Mouse (Mus musculus) limb, embryonic 14.5 days (tissue): ENCODE data around the gene 2410004P03Rik. TPM values are rescaled to one million over a fixed set of nuclear protein-coding genes. Genes with fewer than 3 reads are reported as not detected.

Source experiments
- ATAC-seq: fragments of 200-750 bp; cut with Nextera tagmentation; 2 replicates; pipeline ENCODE4 v1.8.0; 2017; ENCODE audit warnings: low read depth, moderate number of reproducible peaks, moderate TSS enrichment; ENCODE audit not compliant: low FRiP score
- DNase-seq: peaks from one replicate; pipeline ENCODE4 v3.0.0-alpha.2; 2015; ENCODE audit warnings: low spot score
- H3K27ac ChIP-seq: fragments of 300-500 bp; sonication (generic); replicated peaks from 2 replicates; pipeline ENCODE4 v1.5.1; 2014; ENCODE audit warnings: low read depth, mild to moderate bottlenecking, low read length, moderate library complexity, mixed read lengths
- H3K27me3 ChIP-seq: fragments of 300-500 bp; sonication (generic); 2 replicates; pipeline ENCODE4 v1.6.1; 2014; ENCODE audit warnings: low read length, mixed read lengths; ENCODE audit not compliant: control insufficient read depth, insufficient read depth
- H3K36me3 ChIP-seq: fragments of 300-500 bp; sonication (generic); 2 replicates; pipeline ENCODE4 v1.6.1; 2014; ENCODE audit warnings: mild to moderate bottlenecking, low read length, moderate library complexity, mixed read lengths; ENCODE audit not compliant: control insufficient read depth, insufficient read depth
- H3K4me1 ChIP-seq: fragments of 300-500 bp; sonication (generic); 2 replicates; pipeline ENCODE4 v1.6.1; 2014; ENCODE audit warnings: antibody characterized with exemption, low read length, mixed read lengths; ENCODE audit not compliant: control insufficient read depth, insufficient read depth
- H3K4me2 ChIP-seq: fragments of 300-500 bp; sonication (generic); replicated peaks from 2 replicates; pipeline ENCODE4 v1.6.1; 2014; ENCODE audit warnings: low read depth, mild to moderate bottlenecking, low read length, moderate library complexity; ENCODE audit not compliant: severe bottlenecking
- H3K4me3 ChIP-seq: fragments of 300-500 bp; sonication (generic); replicated peaks from 2 replicates; pipeline ENCODE4 v1.5.1; 2014; ENCODE audit warnings: low read length
- H3K9ac ChIP-seq: fragments of 300-500 bp; sonication (generic); 2 replicates; pipeline ENCODE4 v1.6.1; 2014; ENCODE audit warnings: mild to moderate bottlenecking, low read depth, low read length, moderate library complexity; ENCODE audit not compliant: severe bottlenecking
- H3K9me3 ChIP-seq: fragments of 300-500 bp; sonication (generic); 2 replicates; pipeline ENCODE4 v1.6.1; 2016; ENCODE audit warnings: low read length; ENCODE audit not compliant: control insufficient read depth
- POLR2A ChIP-seq: fragments of 200-500 bp; IDR thresholded peaks from 2 replicates; pipeline ENCODE4 v1.8.0; 2012; ENCODE audit warnings: inconsistent platforms, mild to moderate bottlenecking, moderate library complexity, borderline replicate concordance; ENCODE audit not compliant: insufficient read depth, insufficient read length; ENCODE audit errors: extremely low read depth
- WGBS: fragments of 180-500 bp; shearing (Covaris S2); extraction: QIAGEN DNeasy Blood & Tissue Kit; methylation state at CpG from one replicate; pipeline ENCODE4 v1.1.7; 2014; 5-methylcytosine and 5-hydroxymethylcytosine counted together
- polyA plus RNA-seq, 2 experiments: library from polyadenylated mRNA; depleted of rRNA in 1 of 2; stranded (reverse) in 1 of 2; unstranded in 1 of 2; fragments of >200 nt; fragmentation: Nextera tagmentation in 1 of 2; extraction: Ambion mirVana in 1 of 2; gene quantifications; 2 replicates each; pipeline versions ENCODE4 v1.2.1 to v1.2.3; 2012 to 2014

The 2410004P03Rik gene
- polyA plus RNA-seq, 2 experiments: 0.21 to 0.50 TPM

DNA sequence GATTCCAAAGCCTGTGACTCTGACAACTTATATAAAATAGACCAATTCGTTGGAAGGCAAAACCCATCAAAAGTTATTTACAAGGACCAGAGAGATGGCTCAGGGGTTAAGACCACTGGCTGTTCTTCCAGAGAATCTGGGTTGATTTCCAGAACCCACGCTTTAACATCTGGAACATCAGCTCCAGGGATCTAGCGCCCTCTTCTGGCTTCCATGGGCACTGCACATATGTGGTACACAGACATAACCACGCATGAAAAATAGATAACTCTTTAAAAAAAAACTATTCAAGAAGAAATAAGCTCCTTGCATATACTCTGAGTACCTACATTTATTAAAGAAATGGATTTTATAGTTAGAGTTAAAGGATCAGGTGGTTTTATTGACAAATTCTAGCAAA is 43.2 kb upstream of the 2410004P03Rik start:
- no peak overlapping the region for H3K4me2 ChIP-seq
- H3K4me1 ChIP-seq: no peaks in the 10 kb centered on the region
- no peak for ATAC-seq
- no peaks in the 10 kb centered on the region for H3K27me3 ChIP-seq
- no peak overlapping the region for H3K27ac ChIP-seq
- TF ChIP-seq POLR2A: no peak
- no peaks in the 10 kb centered on the region for H3K9me3 ChIP-seq
- 55% methylated on average over 4 of the region's 4 CpGs for WGBS
- no peak for DNase-seq
- H3K4me3 ChIP-seq: no peak overlapping the region
- H3K36me3 ChIP-seq: no peaks in the 10 kb centered on the region
- H3K9ac ChIP-seq: no peak overlapping the region

DNA sequence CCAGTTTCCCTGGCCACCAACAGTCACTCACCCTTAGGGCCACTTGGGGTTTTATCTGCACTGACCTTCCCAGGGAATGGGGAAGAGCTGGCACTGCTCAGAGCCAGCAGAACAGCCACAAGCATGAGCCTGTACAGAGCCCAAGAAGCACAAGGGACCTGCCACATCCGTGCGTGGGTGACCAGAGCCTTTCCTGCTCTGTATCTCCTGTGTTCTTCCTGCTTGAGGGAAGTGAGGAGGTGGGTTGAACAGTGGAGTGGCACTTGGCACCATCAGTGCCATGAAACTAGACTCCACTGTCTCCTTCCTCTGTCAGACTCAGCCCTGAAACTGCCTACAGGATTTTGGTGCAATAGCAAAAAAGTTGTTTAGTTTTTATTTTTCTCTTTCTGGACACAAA is 41.1 kb upstream of the 2410004P03Rik start:
- ATAC-seq: no peak
- Histone ChIP-seq H3K9ac (no peak overlapping the region), H3K36me3 (no peaks in the 10 kb centered on the region), H3K4me1 (no peaks in the 10 kb centered on the region), H3K4me2 (no peak overlapping the region), H3K27ac (no peak overlapping the region), H3K27me3 (no peaks in the 10 kb centered on the region), H3K4me3 (no peak overlapping the region), H3K9me3 (no peaks in the 10 kb centered on the region)
- 60% methylated on average over 2 of the region's 2 CpGs for WGBS
- no peak for DNase-seq
- no peak for TF ChIP-seq POLR2A

DNA sequence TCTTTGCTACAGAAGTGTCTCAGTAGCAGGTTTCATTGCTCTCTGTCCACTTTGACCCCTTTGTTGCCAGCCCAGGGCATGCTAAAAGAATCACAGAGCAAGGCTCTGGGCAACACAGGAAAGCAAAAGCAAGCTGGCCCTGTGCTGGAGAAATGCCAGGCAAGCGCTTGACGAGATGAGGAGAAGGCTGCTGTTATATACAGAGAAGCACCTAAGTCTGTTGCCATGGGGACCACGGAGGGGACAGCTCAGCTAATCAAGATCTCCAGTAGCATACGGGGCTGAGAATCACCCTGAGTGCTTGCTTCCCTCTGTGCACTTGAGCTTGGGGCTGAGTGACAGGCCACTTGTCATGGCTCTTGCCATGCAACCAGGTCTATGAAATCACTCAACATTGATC is 39.5 kb upstream of the 2410004P03Rik start:
- no peaks in the 10 kb centered on the region for H3K36me3 ChIP-seq
- H3K4me2 ChIP-seq: no peak overlapping the region
- H3K4me3 ChIP-seq: no peak overlapping the region
- H3K9ac ChIP-seq: no peak overlapping the region
- no peaks in the 10 kb centered on the region for H3K9me3 ChIP-seq
- DNase-seq: no peak
- no peaks in the 10 kb centered on the region for H3K4me1 ChIP-seq
- H3K27ac ChIP-seq: no peak overlapping the region
- no peaks in the 10 kb centered on the region for H3K27me3 ChIP-seq
- no peak for TF ChIP-seq POLR2A
- ATAC-seq: no peak
- WGBS: 47% methylated on average over 4 of the region's 4 CpGs

DNA sequence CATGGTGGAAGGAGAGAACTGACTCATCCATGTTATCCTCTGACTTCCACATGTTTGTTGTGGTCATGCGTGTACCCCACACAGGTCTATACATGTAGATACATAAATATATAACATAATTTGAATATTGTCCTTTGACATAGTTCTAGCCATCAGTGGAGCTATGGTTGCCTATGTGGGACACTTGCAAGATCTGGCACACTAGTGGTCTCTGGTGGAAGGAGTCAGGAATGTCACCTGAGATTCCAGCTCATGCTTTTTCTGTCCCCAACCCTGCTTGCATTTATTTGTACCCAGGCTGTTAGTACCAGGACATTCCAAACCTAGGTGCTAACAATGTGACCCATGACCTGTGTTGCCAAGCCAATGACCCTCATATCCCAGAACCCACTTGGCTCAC is 38.3 kb upstream of the 2410004P03Rik start:
- DNase-seq (no peak), ATAC-seq (no peak)
- Histone ChIP-seq H3K9me3 (no peaks in the 10 kb centered on the region), H3K4me3 (no peak overlapping the region), H3K27me3 (no peaks in the 10 kb centered on the region), H3K27ac (no peak overlapping the region), H3K9ac (no peak overlapping the region), H3K4me2 (no peak overlapping the region), H3K36me3 (no peaks in the 10 kb centered on the region), H3K4me1 (no peaks in the 10 kb centered on the region)
- WGBS: 95% methylated on average over 1 of the region's 1 CpGs
- TF ChIP-seq POLR2A: no peak

DNA sequence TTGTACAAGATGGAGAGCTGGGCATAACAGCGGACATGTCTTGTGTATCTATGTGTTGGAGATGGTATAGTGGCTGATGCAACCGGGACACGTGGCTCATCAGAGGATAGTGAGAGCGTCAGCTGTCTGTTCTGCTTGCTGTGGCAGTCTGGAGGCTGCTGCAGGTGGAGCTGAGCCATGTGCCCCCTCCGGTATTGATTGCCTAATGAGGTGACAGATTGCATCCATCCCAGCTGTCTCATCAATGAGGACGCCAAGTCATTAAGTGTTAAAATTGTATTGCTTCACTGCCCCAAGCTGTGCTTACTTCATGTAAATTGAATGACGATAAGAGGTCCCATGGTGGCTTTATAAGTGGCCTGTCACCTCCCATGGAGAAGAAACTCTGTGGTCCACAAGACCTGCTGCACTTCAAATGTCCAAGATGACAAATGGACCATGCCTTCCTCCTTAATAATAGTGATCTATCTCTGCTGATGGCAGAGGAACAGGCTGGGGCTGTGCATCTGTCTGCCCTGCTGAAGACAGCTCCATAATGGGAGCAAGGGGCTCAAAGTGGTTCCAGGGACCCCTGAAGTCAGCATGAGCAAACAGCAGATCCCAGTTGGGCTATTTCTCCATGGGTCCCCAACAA is 37.6 kb upstream of the 2410004P03Rik start:
- Histone ChIP-seq H3K36me3 (no peaks in the 10 kb centered on the region), H3K4me1 (no peaks in the 10 kb centered on the region), H3K9me3 (no peaks in the 10 kb centered on the region), H3K27ac (no peak overlapping the region), H3K4me3 (no peak overlapping the region), H3K27me3 (no peaks in the 10 kb centered on the region), H3K4me2 (no peak overlapping the region), H3K9ac (no peak overlapping the region)
- 71% methylated on average over 7 of the region's 7 CpGs for WGBS
- no peak for TF ChIP-seq POLR2A
- DNase-seq (no peak), ATAC-seq (no peak)

DNA sequence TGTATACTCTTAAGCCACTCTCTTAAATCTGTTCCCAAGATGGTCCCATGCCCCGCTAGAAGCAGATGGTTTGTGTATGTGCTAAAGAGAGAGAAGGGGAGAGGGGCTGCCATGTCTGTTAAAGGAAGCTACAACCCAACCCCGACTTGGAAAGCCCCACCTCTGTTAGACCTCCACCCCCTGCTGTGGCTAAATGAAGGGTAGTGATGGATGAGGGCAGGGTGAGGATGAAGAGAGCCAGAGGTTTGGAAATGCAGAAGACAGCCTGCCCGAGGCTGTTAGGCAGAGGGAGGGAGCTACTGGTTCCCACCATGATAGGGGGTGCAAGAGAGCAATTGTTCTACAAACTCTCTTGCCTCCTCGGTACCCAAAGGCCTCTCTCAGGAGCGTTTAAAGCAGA is 31.8 kb upstream of the 2410004P03Rik start:
- no peak for TF ChIP-seq POLR2A
- Histone ChIP-seq H3K9ac (no peak overlapping the region), H3K4me3 (no peak overlapping the region), H3K4me1 (no peaks in the 10 kb centered on the region), H3K36me3 (no peaks in the 10 kb centered on the region), H3K9me3 (no peaks in the 10 kb centered on the region), H3K27me3 (no peaks in the 10 kb centered on the region), H3K4me2 (no peak overlapping the region), H3K27ac (no peak overlapping the region)
- no peak for DNase-seq
- WGBS: 38% methylated on average over 5 of the region's 5 CpGs
- ATAC-seq: no peak
